Mouse (Mus musculus) intestine, postnatal 0 days (tissue): ENCODE measurements at regions not wholly inside any gene's neighbourhood (a gene's known extent, or its start where the extent isn't known, plus 50 kb on each side); places are given as distances from the start of the nearest gene placed in this dataset.

Experiments used
- ATAC-seq: fragments of 200-750 bp; cut with Nextera tagmentation; 2 replicates; pipeline ENCODE4 v1.8.0; 2017; ENCODE audit warnings: mild to moderate bottlenecking, moderate TSS enrichment, moderate library complexity
- H3K27ac ChIP-seq: fragments of 300-500 bp; sonication (generic); 2 replicates; pipeline ENCODE4 v1.5.1; 2014; ENCODE audit warnings: mild to moderate bottlenecking, low read depth, low read length, moderate library complexity
- H3K27me3 ChIP-seq: fragments of 300-500 bp; sonication (generic); replicated peaks from 2 replicates; pipeline ENCODE4 v1.6.1; 2014; ENCODE audit warnings: low read length, mixed read lengths; ENCODE audit not compliant: control insufficient read depth, insufficient read depth
- H3K36me3 ChIP-seq: fragments of 300-500 bp; sonication (generic); 2 replicates; pipeline ENCODE4 v1.6.1; 2014; ENCODE audit warnings: mild to moderate bottlenecking, moderate library complexity; ENCODE audit not compliant: control insufficient read depth, insufficient read depth
- H3K4me1 ChIP-seq: fragments of 300-500 bp; sonication (generic); replicated peaks from 2 replicates; pipeline ENCODE4 v1.6.1; 2014; ENCODE audit warnings: antibody characterized with exemption, low read length, mixed read lengths; ENCODE audit not compliant: control insufficient read depth, insufficient read depth
- H3K4me2 ChIP-seq: fragments of 300-500 bp; sonication (generic); replicated peaks from 2 replicates; pipeline ENCODE4 v1.6.1; 2014; ENCODE audit warnings: low read depth, mild to moderate bottlenecking, moderate library complexity
- H3K4me3 ChIP-seq: fragments of 300-500 bp; sonication (generic); 2 replicates; pipeline ENCODE4 v1.5.1; 2014; ENCODE audit warnings: low read depth, low read length
- H3K9ac ChIP-seq: fragments of 300-500 bp; sonication (generic); 2 replicates; pipeline ENCODE4 v1.6.1; 2014; ENCODE audit warnings: mild to moderate bottlenecking, low read depth, low read length
- H3K9me3 ChIP-seq: fragments of 300-500 bp; sonication (generic); 2 replicates; pipeline ENCODE4 v1.6.1; 2016; ENCODE audit warnings: mixed run types; ENCODE audit not compliant: control insufficient read depth
- CTCF ChIP-seq: sonication (generic); IDR thresholded peaks from 2 replicates; pipeline ENCODE4 v1.5.1; 2016; ENCODE audit warnings: low read depth, mild to moderate bottlenecking, control low read depth, antibody characterized with exemption, moderate library complexity
- WGBS: fragments of 180-500 bp; shearing (Covaris S2); extraction: QIAGEN DNeasy Blood & Tissue Kit; methylation state at CpG from one replicate; pipeline ENCODE4 v1.1.7; 2014; 5-methylcytosine and 5-hydroxymethylcytosine counted together

GRCm38 (mm10) chr14:98937933-98938332 is 56.2 kb downstream of the Rpl36a-ps1 start:
- no peak for TF ChIP-seq CTCF
- H3K4me3 ChIP-seq: no peak overlapping the region
- 38% methylated on average over 1 of the region's 1 CpGs for WGBS
- no peak overlapping the region for H3K9ac ChIP-seq
- H3K27me3 ChIP-seq: no peaks in the 10 kb centered on the region
- no peaks in the 10 kb centered on the region for H3K4me1 ChIP-seq
- no peaks in the 10 kb centered on the region for H3K36me3 ChIP-seq
- ATAC-seq: no peak
- H3K27ac ChIP-seq: no peak overlapping the region
- H3K9me3 ChIP-seq: no peaks in the 10 kb centered on the region
- H3K4me2 ChIP-seq: no peak overlapping the region

DNA sequence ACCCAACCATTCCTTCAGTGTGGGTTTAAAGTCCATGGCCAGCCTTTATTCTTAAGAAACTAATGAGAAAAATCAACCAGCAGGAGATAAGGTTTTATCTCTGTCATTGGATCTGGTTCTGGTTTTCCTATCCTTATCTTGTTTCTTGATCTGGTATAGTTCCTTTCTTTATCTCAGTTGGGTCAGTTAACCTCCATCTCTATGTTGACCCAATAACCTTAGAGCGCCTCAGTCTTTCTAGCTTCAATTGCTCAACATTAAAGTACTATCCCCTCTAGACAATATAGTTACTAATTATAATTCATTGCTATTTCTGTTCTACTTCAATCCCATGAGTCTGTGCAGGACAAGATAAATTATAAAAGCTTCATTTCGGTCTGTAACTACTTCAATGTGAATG is 56.7 kb downstream of the Rpl36a-ps1 start:
- Histone ChIP-seq H3K4me2 (no peak overlapping the region), H3K27ac (no peak overlapping the region), H3K4me3 (no peak overlapping the region), H3K36me3 (no peaks in the 10 kb centered on the region), H3K9me3 (no peaks in the 10 kb centered on the region), H3K4me1 (no peaks in the 10 kb centered on the region), H3K27me3 (no peaks in the 10 kb centered on the region), H3K9ac (no peak overlapping the region)
- ATAC-seq: no peak
- TF ChIP-seq CTCF: no peak
- WGBS: 66% methylated on average over 2 of the region's 2 CpGs

DNA sequence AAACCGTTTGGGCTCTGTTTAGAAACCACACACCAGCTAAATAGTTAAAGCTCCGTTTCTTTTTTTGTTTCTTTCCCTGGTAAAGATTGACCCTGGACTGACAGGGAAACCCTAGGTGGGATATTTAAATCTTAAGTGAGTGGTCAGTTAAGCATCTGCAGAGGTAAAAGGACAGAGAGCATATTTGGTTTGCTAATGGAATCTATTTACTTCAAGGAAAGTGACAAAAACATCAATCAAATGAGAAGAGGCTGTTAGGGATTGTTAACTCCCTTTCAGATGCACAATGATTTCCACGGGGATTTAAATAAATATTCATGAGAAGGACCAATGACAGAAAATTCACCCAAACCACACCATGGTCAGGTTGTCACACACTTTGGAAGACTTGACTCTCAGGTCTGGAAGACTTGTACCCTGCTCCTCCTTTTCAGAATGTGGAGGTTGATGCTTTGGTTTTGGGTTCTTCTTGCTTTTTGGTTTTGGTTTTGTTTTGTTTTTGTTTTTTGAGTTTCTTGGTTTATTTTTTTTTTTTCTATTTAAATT is 60.7 kb downstream of the Rpl36a-ps1 start:
- Histone ChIP-seq H3K4me3 (no peak overlapping the region), H3K9ac (no peak overlapping the region), H3K4me1 (no peaks in the 10 kb centered on the region), H3K36me3 (no peaks in the 10 kb centered on the region), H3K27ac (no peak overlapping the region), H3K4me2 (no peak overlapping the region), H3K9me3 (no peaks in the 10 kb centered on the region), H3K27me3 (no peaks in the 10 kb centered on the region)
- TF ChIP-seq CTCF: no peak
- ATAC-seq: no peak
- 18% methylated on average over 3 of the region's 3 CpGs for WGBS

GRCm38 (mm10) chr14:98929276-98929675 is 64.8 kb downstream of the Rpl36a-ps1 start:
- Histone ChIP-seq H3K4me2 (no peak overlapping the region), H3K27me3 (no peaks in the 10 kb centered on the region), H3K9ac (no peak overlapping the region), H3K36me3 (no peaks in the 10 kb centered on the region), H3K4me1 (no peaks in the 10 kb centered on the region), H3K9me3 (no peaks in the 10 kb centered on the region), H3K27ac (no peak overlapping the region), H3K4me3 (no peak overlapping the region)
- TF ChIP-seq CTCF: no peak
- WGBS: 64% methylated on average over 2 of the region's 2 CpGs
- no peak for ATAC-seq

DNA sequence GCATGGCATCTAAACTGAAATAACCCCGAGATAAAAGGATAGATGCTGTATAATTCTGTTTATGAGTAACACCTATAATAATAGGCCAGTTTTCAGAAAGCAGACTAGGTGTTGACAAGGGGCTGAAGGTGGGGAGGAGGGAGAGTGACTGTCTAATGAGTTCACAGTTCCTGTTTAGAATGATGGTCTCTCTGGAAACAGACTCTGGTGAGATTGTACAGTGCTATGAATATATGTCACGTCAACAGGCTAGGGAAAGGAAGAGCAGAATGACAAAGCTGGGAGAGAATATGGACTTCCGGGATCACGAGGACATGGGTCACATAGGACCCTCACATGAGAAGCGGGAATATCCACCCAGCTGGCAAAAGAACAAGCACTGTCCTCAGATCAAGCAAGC is 85.9 kb downstream of the Rpl36a-ps1 start:
- TF ChIP-seq CTCF: no peak
- H3K27me3 ChIP-seq: no peaks in the 10 kb centered on the region
- no peaks in the 10 kb centered on the region for H3K9me3 ChIP-seq
- H3K27ac ChIP-seq: no peak overlapping the region
- no peak overlapping the region for H3K9ac ChIP-seq
- no peak overlapping the region for H3K4me3 ChIP-seq
- no peaks in the 10 kb centered on the region for H3K4me1 ChIP-seq
- no peak for ATAC-seq
- 78% methylated on average over 5 of the region's 5 CpGs for WGBS
- H3K4me2 ChIP-seq: no peak overlapping the region
- H3K36me3 ChIP-seq: no peaks in the 10 kb centered on the region

DNA sequence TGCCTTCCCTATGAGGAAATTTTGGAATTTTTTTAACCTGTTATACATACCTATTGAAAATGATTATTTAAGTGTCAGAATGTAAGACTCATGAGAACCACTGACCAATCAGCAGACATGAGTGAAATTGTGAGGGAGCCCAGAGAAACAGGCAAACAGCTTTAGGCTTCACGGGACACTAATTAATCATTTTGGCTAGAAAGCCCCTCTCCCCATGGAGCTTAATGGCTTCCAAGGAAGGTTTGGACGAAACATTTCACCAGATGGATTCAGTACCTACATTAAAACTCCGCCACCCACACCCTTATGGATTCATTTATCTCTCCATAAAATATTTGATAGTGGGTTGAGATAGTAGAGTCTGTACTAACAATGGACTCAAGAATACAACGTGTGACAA is 95.2 kb downstream of the Rpl36a-ps1 start:
- no peak for TF ChIP-seq CTCF
- 72% methylated on average over 4 of the region's 4 CpGs for WGBS
- no peaks in the 10 kb centered on the region for H3K27me3 ChIP-seq

GRCm38 (mm10) chr14:98897390-98897789 is 96.7 kb downstream of the Rpl36a-ps1 start:
- WGBS: 93% methylated on average over 1 of the region's 1 CpGs
- TF ChIP-seq CTCF: no peak

More for the DNA sequence above, 95.2 kb downstream of the Rpl36a-ps1 start:
- Histone ChIP-seq H3K4me2 (no peak overlapping the region), H3K27ac (no peak overlapping the region), H3K36me3 (no peaks in the 10 kb centered on the region), H3K9me3 (no peaks in the 10 kb centered on the region), H3K4me1 (no peaks in the 10 kb centered on the region), H3K9ac (no peak overlapping the region), H3K4me3 (no peak overlapping the region)
- ATAC-seq: no peak

More at GRCm38 (mm10) chr14:98897390-98897789, 96.7 kb downstream of the Rpl36a-ps1 start:
- H3K9ac ChIP-seq: no peak overlapping the region
- no peaks in the 10 kb centered on the region for H3K4me1 ChIP-seq
- H3K4me2 ChIP-seq: no peak overlapping the region
- no peaks in the 10 kb centered on the region for H3K36me3 ChIP-seq
- H3K27ac ChIP-seq: no peak overlapping the region
- no peak overlapping the region for H3K4me3 ChIP-seq
- ATAC-seq: no peak
- no peaks in the 10 kb centered on the region for H3K27me3 ChIP-seq
- no peaks in the 10 kb centered on the region for H3K9me3 ChIP-seq
